Mouse (Mus musculus): ENCODE measurements around the gene Txnl4b.

DNA sequence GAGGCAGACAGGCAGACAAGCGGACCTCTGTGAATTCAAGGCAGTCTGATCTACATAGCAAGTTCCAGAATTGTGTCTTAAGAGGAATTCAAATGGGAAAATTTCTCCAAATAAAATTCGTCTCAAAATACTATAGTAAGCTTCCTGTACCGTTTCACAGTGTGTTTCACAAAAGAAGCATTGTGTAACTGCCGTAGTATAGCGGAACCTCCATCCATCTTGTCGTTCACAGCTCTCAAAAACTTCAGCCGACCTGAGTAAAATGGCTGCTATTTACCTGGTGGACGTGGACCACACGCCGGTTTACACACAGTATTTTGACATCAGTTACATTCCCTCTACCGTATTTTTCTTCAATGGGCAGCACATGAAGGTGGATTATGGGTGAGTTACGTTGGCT lies 5.4 kb downstream of the Txnl4b start:
- TF ChIP-seq POLR2A (IDR thresholded peaks at IDR 0.05; ENCODE audit: low read depth, low read length) (no peak), CTCF (conservative IDR thresholded peaks at IDR 0.05 in 1 of 2, IDR thresholded peaks at IDR 0.05 in 1 of 2; ENCODE audit: low read depth in 2 of 2, low read length in 2 of 2) (no peak), SMC3 (IDR thresholded peaks at IDR 0.05; ENCODE audit: low read depth, low read length) (no peak), CHD2 (IDR thresholded peaks at IDR 0.05; ENCODE audit: low read length) (no peak), MYC (IDR thresholded peaks at IDR 0.05; ENCODE audit: low read depth, low read length) (no peak), MAX (IDR thresholded peaks at IDR 0.05; ENCODE audit: low read length) (no peak), ZKSCAN1 (IDR thresholded peaks at IDR 0.05; ENCODE audit: borderline replicate concordance, low read depth, low read length) (no peak), CHD1 (IDR thresholded peaks at IDR 0.05; ENCODE audit: low read depth, low read length) (no peak), UBTF (IDR thresholded peaks at IDR 0.05; ENCODE audit: low read depth, low read length) (no peak)

All from CH12.LX (cell line).